Mouse (Mus musculus) heart, postnatal 25 days (tissue): ENCODE data around the gene Fads2. TPM values are rescaled to one million over a fixed set of nuclear protein-coding genes. Genes with fewer than 3 reads are reported as not detected.
A peak's percentile ranks its signal among the peaks of the same experiment; 100 is the strongest.

Experiments
- DNase-seq: peaks from one replicate; pipeline ENCODE4 v3.0.0; 2022; ENCODE audit warnings: low spot score
- intact Hi-C: fragments of 180-260 bp; cut with DNase I; formaldehyde crosslinking; loops from one replicate; pipeline ENCODE4 v1.15.1; 2025
- total RNA-seq, 2 experiments: library from RNA; stranded (reverse); gene quantifications; 2 replicates each; pipeline ENCODE4 v1.2.3; 2021

The Fads2 gene
- total RNA-seq, 2 experiments from 2014 or later = 5.2 to 5.4 TPM

DNA sequence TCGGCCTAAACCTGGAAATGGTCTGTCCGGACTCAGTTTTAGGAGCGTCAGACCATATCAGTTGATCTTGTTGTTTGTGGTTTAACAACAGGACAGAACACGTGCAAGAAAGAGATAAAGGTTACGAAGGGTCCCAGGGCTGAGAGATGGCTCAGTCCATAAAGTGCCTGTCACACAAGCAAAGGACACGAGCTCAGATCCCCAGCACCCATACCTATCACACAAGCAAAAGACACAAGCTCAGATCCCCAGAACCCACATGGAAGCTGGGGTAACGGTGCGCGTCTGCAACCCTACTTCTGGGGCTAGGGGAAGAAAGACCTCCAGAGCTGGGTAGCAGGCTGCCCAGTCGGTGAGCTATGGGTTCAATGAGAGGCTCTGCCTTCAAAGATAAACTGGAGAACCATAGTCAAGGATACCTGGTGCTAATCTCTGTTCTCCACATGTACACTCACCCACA lies 3.5 kb upstream of the Fads2 start:
- DNase-seq = no peak
- intact Hi-C loops = no loop called here

GRCm38 (mm10) chr19:10104234-10104633 lies 2.7 kb upstream of the Fads2 start:
- no peak for DNase-seq
- intact Hi-C loops = loop anchor here (5.0 kb wide), 3 partner anchors 67 to 102 kb away; partner anchors contain the start of genes Best1, Fads1 and Rab3il1

- intact Hi-C loops = loop anchor here (5.0 kb wide), 3 partner anchors 65 to 100 kb away; partner anchors contain the start of genes Best1, Fads1 and Rab3il1
- DNase-seq = no peak
Observed at GRCm38 (mm10) chr19:10102054-10102700, 631 bp upstream of the Fads2 start.

DNA sequence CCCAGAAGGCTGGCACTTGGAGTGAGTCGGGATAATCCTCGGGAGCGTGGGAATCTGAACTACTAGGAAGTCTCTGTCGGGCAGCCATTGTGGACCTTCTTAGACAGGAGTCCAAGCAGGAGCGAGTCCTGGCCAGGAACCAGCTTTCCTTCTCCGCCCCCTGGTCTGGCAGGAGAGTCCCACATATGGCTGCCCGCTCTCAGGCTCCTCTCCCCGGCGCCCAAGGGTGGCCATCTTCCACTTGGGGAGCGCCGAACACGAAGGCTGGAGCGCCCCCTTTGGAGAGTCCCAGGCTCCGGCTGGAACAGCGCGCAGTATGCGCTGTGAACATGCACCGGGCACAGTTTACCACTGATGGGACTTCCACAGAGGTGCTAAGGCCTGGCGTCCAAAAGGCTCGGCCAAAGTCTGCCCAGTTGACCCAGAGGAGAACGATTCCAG lies 895 bp downstream of the Fads2 start:
- peak; percentile 60 for DNase-seq
- intact Hi-C loops = loop anchor here (5.0 kb wide), 3 partner anchors 63 to 98 kb away; partner anchors contain the start of genes Best1, Fads1 and Rab3il1

DNA sequence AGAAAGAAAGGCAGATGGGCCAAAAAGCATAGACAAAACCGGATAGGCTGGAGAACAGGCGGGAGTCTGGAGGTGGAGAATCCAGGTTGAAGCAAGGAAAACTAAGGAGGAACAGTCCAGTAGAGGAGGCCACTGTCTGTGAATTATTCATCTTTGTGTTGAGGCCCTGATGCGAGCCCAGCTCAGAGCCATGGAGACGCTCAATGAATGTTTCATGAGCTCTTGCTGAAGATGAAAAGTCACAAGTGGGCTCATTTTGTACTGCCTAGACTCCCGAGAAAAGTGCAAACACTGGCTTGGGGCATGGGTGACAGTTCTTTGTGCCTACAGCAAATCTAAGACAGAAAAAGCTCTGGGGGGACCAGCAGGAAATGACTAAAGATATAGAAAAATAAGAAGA lies 3.7 kb downstream of the Fads2 start:
- intact Hi-C loops = no loop called here
- no peak for DNase-seq

DNA sequence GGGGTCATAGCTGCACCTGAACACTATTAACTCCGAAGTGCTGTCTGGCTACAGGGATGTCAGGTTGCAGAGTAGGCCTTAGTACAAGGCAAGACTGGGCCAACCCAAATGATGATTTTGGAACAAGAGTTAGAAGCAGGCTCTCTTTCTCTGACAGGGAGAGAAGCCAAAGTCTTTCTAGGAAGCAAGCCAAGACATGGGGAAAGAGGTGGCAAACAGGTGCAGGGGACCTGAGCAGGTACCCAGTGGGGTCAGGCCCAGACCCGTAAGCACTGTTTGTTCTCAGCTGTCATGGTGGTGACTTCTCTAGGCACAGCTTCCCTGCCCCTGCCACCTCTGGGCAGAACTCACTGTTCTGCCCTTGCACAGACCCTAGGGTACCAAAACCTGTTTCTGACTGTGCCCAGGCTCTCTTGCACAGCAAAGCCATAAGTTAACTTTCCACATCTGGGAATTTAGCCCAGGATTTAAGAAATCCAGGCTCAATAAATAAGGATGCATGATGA lies 5.1 kb downstream of the Fads2 start:
- intact Hi-C loops = no loop called here
- DNase-seq = no peak

- intact Hi-C loops = no loop called here
- no peak for DNase-seq
Observed at GRCm38 (mm10) chr19:10094695-10095094, 6.9 kb downstream of the Fads2 start.

DNA sequence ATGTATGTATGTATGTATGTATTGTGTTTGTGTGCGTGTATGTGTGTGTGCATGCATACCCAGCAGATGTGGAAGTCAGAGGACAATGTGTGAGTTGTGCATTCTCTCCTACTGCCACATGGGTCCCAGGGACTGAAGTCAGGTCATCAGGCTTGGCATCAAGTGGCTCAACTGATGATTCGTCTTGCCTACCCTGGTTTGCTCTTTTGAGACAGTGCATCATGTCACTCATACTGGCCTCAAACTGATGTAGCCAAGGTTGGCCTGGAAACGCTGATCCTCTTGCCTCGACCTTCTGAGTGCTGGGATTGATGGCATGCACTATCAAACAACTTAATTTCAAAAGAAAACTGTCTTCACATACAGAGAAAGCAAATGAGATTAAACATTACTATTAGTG lies 7.7 kb downstream of the Fads2 start:
- intact Hi-C loops = no loop called here
- DNase-seq = no peak

- no peak for DNase-seq
- intact Hi-C loops = no loop called here
Observed at GRCm38 (mm10) chr19:10086976-10087375, 14.6 kb downstream of the Fads2 start.

DNA sequence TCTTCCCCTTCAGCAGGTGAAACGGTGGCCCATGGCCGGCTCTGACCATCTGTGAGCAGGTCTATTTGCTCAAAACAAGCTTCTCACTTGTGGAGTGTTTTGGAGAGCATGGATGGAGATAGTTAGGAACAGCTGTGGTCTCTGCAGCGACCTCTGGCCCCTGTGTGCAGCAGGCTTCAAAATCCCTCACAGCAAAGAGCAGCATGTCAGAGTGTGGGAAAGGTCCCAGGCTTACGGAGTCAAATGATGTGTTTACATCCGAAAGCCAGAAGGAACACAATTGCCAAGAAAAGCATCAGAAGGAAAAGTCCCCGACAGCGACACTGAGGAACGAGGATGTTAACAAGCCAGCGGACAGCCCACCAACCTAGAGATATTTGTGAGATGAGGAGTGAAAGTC lies 16.1 kb downstream of the Fads2 start:
- intact Hi-C loops = no loop called here
- no peak for DNase-seq

GRCm38 (mm10) chr19:10082105-10082504 lies 19.4 kb downstream of the Fads2 start:
- intact Hi-C loops = no loop called here
- DNase-seq = no peak

- intact Hi-C loops = no loop called here
- no peak for DNase-seq
Observed at GRCm38 (mm10) chr19:10080384-10080783, 21.2 kb downstream of the Fads2 start.

- intact Hi-C loops = no loop called here
- no peak for DNase-seq
Observed at GRCm38 (mm10) chr19:10078392-10078791, 23.2 kb downstream of the Fads2 start.

GRCm38 (mm10) chr19:10073145-10073544 lies 28.4 kb downstream of the Fads2 start:
- intact Hi-C loops = no loop called here
- no peak for DNase-seq

- intact Hi-C loops = no loop called here
- DNase-seq = no peak
Observed at GRCm38 (mm10) chr19:10071892-10072291, 29.7 kb downstream of the Fads2 start.

DNA sequence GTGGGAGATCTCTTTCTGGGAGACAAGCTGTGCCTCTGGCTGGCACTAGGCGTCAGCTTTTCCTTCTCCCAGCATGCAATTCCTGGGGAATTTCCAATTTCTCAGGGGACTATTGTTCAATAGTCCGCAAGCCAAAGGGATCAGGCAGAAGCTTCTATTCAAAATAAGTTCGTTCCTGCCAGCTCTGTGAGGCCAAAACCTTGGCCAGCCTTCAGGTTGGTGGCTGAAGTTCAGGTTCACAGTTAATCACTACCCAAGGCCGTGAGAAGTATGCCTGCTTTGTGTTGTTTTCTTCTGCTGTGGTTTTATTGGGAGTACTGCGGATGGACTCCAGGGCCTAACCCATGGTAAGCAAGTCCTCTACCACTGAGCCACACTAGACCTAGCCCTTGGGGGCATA lies 30.4 kb downstream of the Fads2 start:
- intact Hi-C loops = no loop called here
- no peak for DNase-seq

DNA sequence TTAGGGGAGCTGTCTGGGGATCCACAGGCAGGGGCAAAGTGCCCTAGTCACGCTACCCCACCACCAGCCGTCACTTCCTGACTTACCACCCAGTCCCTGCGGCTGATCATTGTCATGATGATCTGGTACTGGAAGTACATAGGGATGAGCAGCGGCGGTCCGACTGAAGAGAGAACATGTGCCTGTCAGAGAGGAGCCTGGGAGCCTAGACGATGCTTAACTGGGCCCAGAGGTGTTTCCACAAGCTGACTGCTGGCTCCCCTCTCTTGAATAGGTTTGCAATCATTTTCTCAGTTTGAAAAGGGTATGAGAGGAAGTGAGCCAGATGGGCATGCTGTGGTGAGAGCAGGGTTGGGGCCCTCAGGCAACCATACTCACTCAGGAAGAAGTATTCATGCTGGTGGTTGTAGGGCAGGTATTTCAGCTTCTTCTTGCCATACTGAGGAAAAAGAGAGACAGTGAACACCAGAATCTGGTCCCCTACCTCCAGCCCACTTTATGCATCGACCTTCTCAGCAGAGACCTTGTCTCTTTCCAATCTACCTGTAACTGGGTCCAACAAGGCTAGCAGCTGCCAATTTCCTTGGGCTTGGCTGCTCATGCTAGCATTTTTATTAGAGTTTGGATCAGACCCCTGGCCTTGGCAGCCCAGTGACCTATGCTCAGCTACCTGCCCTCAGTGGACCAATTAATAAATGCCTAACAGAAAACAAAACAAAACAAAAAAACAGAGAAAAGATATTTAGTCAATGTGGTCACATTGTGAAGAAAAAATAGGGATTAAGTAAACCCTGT lies 31.2 kb downstream of the Fads2 start:
- DNase-seq = no peak
- intact Hi-C loops = no loop called here

DNA sequence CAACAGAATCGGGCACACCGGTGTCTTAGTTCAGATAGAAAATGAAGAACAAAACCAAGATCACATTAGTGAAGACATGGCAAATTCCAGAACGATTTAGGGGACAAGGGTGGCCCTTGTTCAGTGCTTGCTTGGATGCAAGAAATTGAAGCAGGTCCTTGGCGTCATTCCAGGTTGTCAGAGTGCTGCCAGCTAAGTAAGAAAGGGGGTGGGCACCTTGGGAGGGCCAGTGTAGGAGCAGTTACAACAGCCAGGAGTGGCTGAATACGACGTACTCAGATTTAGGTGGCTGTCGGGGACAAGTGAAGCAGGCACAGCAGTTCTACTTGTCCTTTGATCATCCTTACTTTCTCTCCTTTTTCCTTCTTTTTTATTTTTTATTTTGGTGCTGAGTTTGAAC lies 33.8 kb downstream of the Fads2 start:
- DNase-seq = no peak
- intact Hi-C loops = no loop called here

DNA sequence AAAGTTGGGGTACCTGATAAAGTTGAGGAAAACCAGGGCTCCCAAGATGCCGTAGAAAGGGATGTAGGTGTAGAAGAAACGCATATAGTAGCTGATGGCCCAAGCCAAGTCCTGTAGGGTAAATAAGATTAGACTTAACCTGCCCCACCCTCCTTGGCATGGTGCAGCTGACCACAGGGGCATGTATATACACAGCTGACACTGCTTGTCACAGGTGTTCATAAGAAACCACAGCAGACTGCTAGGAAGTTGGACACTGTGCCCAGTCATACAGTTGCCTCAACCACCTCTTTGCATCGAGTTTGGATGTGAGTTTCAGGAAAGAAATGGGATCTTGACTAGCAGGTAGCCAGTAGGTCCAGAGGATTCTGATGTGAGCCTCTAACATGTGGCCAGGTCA lies 35.0 kb downstream of the Fads2 start:
- no peak for DNase-seq
- intact Hi-C loops = no loop called here

DNA sequence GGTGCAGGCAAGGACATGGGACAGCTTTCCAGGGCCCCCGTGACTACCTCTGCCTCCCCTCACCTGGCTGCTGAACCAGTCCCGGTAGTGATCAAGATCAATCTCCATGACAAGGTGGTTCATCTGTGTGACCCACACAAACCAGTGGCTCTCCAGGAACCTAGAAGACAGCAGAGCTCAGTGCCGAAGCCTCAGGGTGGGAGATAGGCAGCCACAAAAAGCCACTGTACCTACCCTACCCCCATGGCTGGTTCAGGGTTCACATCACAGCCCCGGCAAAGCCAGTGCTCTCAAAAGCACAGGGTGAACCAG lies 35.4 kb downstream of the Fads2 start:
- DNase-seq = no peak
- intact Hi-C loops = no loop called here

- intact Hi-C loops = no loop called here
- no peak for DNase-seq
Observed at GRCm38 (mm10) chr19:10065465-10066188, 35.9 kb downstream of the Fads2 start.
